Mouse (Mus musculus) stomach, postnatal 0 days (tissue): ENCODE data around the gene Klf3.
"Not testable (repeated sequence)": the region's sequence is repeated elsewhere in the genome, so short reads cannot be mapped to it uniquely, and the experiment has no call there.

Experiments used
- CTCF ChIP-seq: IDR thresholded peaks from 2 replicates; pipeline ENCODE4 v1.5.1; 2016; ENCODE audit warnings: antibody characterized with exemption, low read depth, mild to moderate bottlenecking, moderate library complexity
- EP300 ChIP-seq: optimal IDR thresholded peaks from 2 replicates; pipeline ENCODE3; 2016; ENCODE audit warnings: antibody characterized with exemption

DNA sequence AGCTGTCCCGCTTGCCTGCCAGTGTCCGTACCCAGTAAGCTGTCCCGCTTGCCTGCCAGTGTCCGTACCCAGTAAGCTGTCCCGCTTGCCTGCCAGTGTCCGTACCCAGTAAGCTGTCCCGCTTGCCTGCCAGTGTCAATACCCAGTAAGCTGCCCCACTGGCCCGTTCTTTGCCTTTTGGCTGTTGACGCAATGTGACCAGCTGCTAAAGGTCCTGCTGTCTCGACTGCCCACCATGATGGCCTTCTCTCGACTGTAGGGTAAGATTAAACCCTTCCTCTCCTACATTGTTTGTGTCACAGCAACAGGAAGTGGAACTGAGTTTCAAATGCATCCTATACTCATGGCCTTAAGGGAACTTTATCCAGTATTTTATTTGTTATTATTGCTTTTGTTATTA is 78.8 kb downstream of the Klf3 start:
- not testable (repeated sequence) for TF ChIP-seq CTCF, EP300
